ENCODE assay signal across 8 mouse cellular contexts in the genomic region with DNA sequence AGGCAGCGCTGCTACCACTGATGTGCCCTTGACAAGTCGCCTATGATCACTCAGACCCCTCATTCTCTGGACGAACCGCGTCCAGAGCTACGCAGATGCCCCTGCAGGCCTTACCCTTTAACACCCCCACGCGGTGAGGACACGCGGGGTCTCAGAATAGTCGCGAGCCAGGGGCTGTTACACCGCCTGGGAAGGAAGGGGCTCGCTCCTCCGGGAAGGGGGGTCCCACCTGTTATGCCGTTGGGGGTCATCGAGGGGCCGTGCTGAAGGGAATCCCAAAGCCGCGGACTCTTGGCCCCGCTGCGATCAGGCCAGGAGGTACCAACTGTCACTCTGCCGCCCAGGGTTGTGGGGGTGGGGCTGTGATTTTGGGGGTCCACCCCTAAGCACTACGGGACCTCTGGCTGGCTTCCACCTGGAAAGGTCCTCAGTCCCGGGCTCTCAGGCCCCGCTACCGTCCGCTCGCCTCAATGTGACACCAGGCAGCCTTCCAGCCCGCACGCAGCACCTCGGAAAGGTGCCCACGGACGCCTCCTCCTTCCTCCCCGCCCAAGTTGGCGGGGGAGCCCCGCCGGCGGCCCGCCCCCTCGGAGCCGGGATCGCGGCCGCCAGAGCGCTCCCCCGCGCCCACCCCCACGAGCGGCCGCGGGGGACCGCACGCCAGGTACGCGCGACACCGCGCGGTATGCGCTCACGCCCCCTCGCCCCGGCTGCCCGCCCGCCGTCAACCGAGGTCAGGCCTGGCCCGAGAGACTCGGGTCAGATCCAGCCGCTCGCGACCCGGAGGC. TPM values are rescaled to one million over a fixed set of nuclear protein-coding genes. Genes with fewer than 3 reads are reported as not detected.
DNase-seq lines count a peak whose midpoint lies in the region; ATAC-seq and TF ChIP-seq lines count a peak whose summit lies in the region.

No protein-coding gene starts in this region.

- peak overlapping the region; percentile 63 for H3K27ac ChIP-seq in MEL (ENCODE audit: control insufficient read depth, low read depth, low read length)
- H3K27ac ChIP-seq in bone marrow macrophage, adult 2 months (ENCODE audit: insufficient read depth, low read depth, low read length), result peak overlapping the region; percentile 43
- peak overlapping the region; percentile 82; the same call in 1 of the 2 replicates for H3K27ac ChIP-seq in forebrain, embryonic 11.5 days (ENCODE audit: low read depth, low read length)
- H3K27ac ChIP-seq in olfactory bulb, adult 2 months (ENCODE audit: insufficient read depth, low read depth, low read length), result peak overlapping the region; percentile 41; the same call in 1 of the 2 replicates

- TF ChIP-seq RAD21 in MEL (IDR thresholded peaks at IDR 0.05; ENCODE audit: low read depth, low read length), result no peak

- peaks cover 9 to 40% of the 10 kb centered on the region in 2 experiments for H3K4me1 ChIP-seq in MEL (ENCODE audit: control insufficient read depth in 1 of 2, insufficient read depth in 2 of 2, low read length in 2 of 2)
- H3K4me1 ChIP-seq in bone marrow macrophage, adult 2 months (ENCODE audit: control insufficient read depth, insufficient read depth, low read length), result peaks cover 30% of the 10 kb centered on the region
- H3K4me1 ChIP-seq in forebrain, embryonic 11.5 days (replicated peaks; ENCODE audit: control insufficient read depth, insufficient read depth, low read length), result 0 out of 2 replicates have a peak, but pooled peaks cover 7% of the 10 kb centered on the region
- peaks cover 9% of the 10 kb centered on the region for H3K4me1 ChIP-seq in lung, adult 2 months (ENCODE audit: control insufficient read depth, insufficient read depth, low read length)
- H3K4me1 ChIP-seq in olfactory bulb, adult 2 months (ENCODE audit: control insufficient read depth, insufficient read depth, low read length), result peaks cover 16% of the 10 kb centered on the region

- no peaks in the 10 kb centered on the region for H3K9me3 ChIP-seq in MEL (replicated peaks; ENCODE audit: insufficient read depth, low read length)
- no peaks in the 10 kb centered on the region; the same call in 1 of the 2 replicates for H3K9me3 ChIP-seq in forebrain, embryonic 11.5 days (ENCODE audit: control insufficient read depth, low read length)

- peak overlapping the region; percentile 94 for H3K4me2 ChIP-seq in forebrain, embryonic 11.5 days (ENCODE audit: low read depth, low read length, severe bottlenecking)

- TF ChIP-seq CTCF in MEL (IDR thresholded peaks at IDR 0.05 in 2 of 3, conservative IDR thresholded peaks at IDR 0.05 in 1 of 3; ENCODE audit: control insufficient read depth in 1 of 3, insufficient read depth in 1 of 3, low read depth in 2 of 3, low read length in 3 of 3, poor library complexity in 1 of 3, severe bottlenecking in 1 of 3), result no peak
- no peak for TF ChIP-seq CTCF in bone marrow macrophage, adult 2 months (IDR thresholded peaks at IDR 0.05; ENCODE audit: low read depth, low read length)
- TF ChIP-seq CTCF in lung, adult 2 months (IDR thresholded peaks at IDR 0.05; ENCODE audit: insufficient read depth, low read length), result no peak
- TF ChIP-seq CTCF in olfactory bulb, adult 2 months (IDR thresholded peaks at IDR 0.05; ENCODE audit: insufficient read depth, low read depth, low read length), result no peak

- H3K27me3 ChIP-seq in MEL (ENCODE audit: control insufficient read depth in 1 of 2, insufficient read depth in 2 of 2, low read length in 2 of 2), result no peaks in the 10 kb centered on the region
- peaks cover 2% of the 10 kb centered on the region; the same call in 1 of the 2 replicates for H3K27me3 ChIP-seq in forebrain, embryonic 11.5 days (ENCODE audit: control insufficient read depth, insufficient read depth, low read length)

- H3K9ac ChIP-seq in MEL (ENCODE audit: control insufficient read depth, low read depth, low read length, poor library complexity, severe bottlenecking), result peak overlapping the region; percentile 96
- H3K9ac ChIP-seq in forebrain, embryonic 11.5 days (ENCODE audit: low read length), result peak overlapping the region; percentile 89

- H3K36me3 ChIP-seq in MEL (ENCODE audit: control insufficient read depth in 1 of 2, insufficient read depth in 2 of 2, low read length in 2 of 2), result peaks cover 0 to 32% of the 10 kb centered on the region in 2 experiments; a peak in 2 of 4 replicates
- H3K36me3 ChIP-seq in forebrain, embryonic 11.5 days (ENCODE audit: control insufficient read depth, insufficient read depth, low read length), result no peaks in the 10 kb centered on the region

- no peak for TF ChIP-seq EP300 in MEL (IDR thresholded peaks at IDR 0.05; ENCODE audit: low read depth in 1 of 2, low read length in 2 of 2)

- under 1% methylated on average over 68 of the region's 74 CpGs for WGBS in forebrain, embryonic 11.5 days
- WGBS in lung, adult 2 months, result 1% methylated on average over 74 of the region's 74 CpGs
- WGBS in olfactory bulb, adult 2 months, result under 1% methylated on average over 74 of the region's 74 CpGs

- intact Hi-C loops in heart, postnatal 10 days (cut with DNase I), result loop anchor here (2.0 to 5.0 kb wide), 6 partner anchors 41 to 415 kb away; a partner anchor contains a TSS

- H3K79me2 ChIP-seq in MEL (ENCODE audit: control insufficient read depth, insufficient read depth, low read length, poor library complexity), result peaks cover 43% of the 10 kb centered on the region

- DNase-seq in MEL (ENCODE audit: low read depth, low spot score), result peak; percentile 45
- DNase-seq in forebrain, embryonic 11.5 days (ENCODE audit: low spot score), result peak; percentile 73
- DNase-seq in heart, postnatal 10 days, result peak; percentile 67 to 76
- DNase-seq in kidney, postnatal 25 days, result peak; percentile 64 to 79
- DNase-seq in lung, adult 2 months, result peak; percentile 51
- DNase-seq in urinary bladder, postnatal 25 days (ENCODE audit: low spot score), result peak; percentile 34

- peak; percentile 31 for ATAC-seq in forebrain, embryonic 11.5 days (replicated peaks; ENCODE audit: low FRiP score)

- TF ChIP-seq POLR2A in MEL (IDR thresholded peaks at IDR 0.05; ENCODE audit: control insufficient read depth in 1 of 2, insufficient read depth in 1 of 2, low read depth in 1 of 2, low read length in 2 of 2, poor library complexity in 1 of 2), result no peak
- no peak for TF ChIP-seq POLR2A in bone marrow macrophage, adult 2 months (IDR thresholded peaks at IDR 0.05; ENCODE audit: borderline replicate concordance, low read depth, low read length)
- no peak for TF ChIP-seq POLR2A in lung, adult 2 months (IDR thresholded peaks at IDR 0.05; ENCODE audit: borderline replicate concordance, extremely low read depth, low read depth, low read length)
- TF ChIP-seq POLR2A in olfactory bulb, adult 2 months (IDR thresholded peaks at IDR 0.05; ENCODE audit: insufficient read depth, low read depth, low read length), result no peak

- H3K4me3 ChIP-seq in MEL (ENCODE audit: control insufficient read depth in 1 of 2, insufficient read depth in 1 of 2, low read depth in 2 of 2, low read length in 2 of 2), result peak overlapping the region; percentile 79 to 91
- H3K4me3 ChIP-seq in bone marrow macrophage, adult 2 months (ENCODE audit: insufficient read depth, low read length), result peak overlapping the region; percentile 79
- peak overlapping the region; percentile 70 for H3K4me3 ChIP-seq in forebrain, embryonic 11.5 days (ENCODE audit: low read depth, low read length)
- peak overlapping the region; percentile 97 for H3K4me3 ChIP-seq in lung, adult 2 months (replicated peaks; ENCODE audit: extremely low read depth, low read depth, low read length)
- peak overlapping the region; percentile 78 for H3K4me3 ChIP-seq in olfactory bulb, adult 2 months (ENCODE audit: insufficient read depth, low read depth, low read length)

TF ChIP-seq in MEL, 35 proteins besides CTCF, POLR2A, EP300 and RAD21:
- TF ChIP-seq TCF12 (IDR thresholded peaks at IDR 0.05; ENCODE audit: low read depth, low read length), result 0 out of 2 replicates have a peak, but pooled peaks have one; percentile 7
- no peak for TF ChIP-seq NRF1 (IDR thresholded peaks at IDR 0.05; ENCODE audit: insufficient read depth, low read depth, low read length, poor library complexity, severe bottlenecking)
- TF ChIP-seq SMC3 (IDR thresholded peaks at IDR 0.05; ENCODE audit: low read depth, low read length), result no peak
- no peak for TF ChIP-seq GABPA (IDR thresholded peaks at IDR 0.05; ENCODE audit: low read depth, low read length)
- no peak for TF ChIP-seq MYB (IDR thresholded peaks at IDR 0.05; ENCODE audit: low read depth, low read length)
- no peak for TF ChIP-seq ETS1 (IDR thresholded peaks at IDR 0.05; ENCODE audit: low read depth, low read length)
- TF ChIP-seq MXI1 (IDR thresholded peaks at IDR 0.05; ENCODE audit: low read depth, low read length), result peak; percentile 15; the same call in 1 of the 2 replicates
- TF ChIP-seq MAZ (IDR thresholded peaks at IDR 0.05; ENCODE audit: low read depth, low read length), result no peak
- TF ChIP-seq TAL1 (IDR thresholded peaks at IDR 0.05; ENCODE audit: low read length), result no peak
- no peak for TF ChIP-seq USF1 (IDR thresholded peaks at IDR 0.05; ENCODE audit: low read depth, low read length)
- TF ChIP-seq E2F4 (IDR thresholded peaks at IDR 0.05; ENCODE audit: borderline replicate concordance, low read depth, low read length), result no peak
- TF ChIP-seq ELF1 (IDR thresholded peaks at IDR 0.05; ENCODE audit: low read depth, low read length), result no peak
- no peak for TF ChIP-seq GATA1 (IDR thresholded peaks at IDR 0.05; ENCODE audit: low read depth, low read length)
- no peak; the same call in 1 of the 2 replicates for TF ChIP-seq SIN3A (IDR thresholded peaks at IDR 0.05; ENCODE audit: low read length)

RNA-seq across cellular contexts. Expression of a gene that starts 1.9 kb away (rescaled TPM):
- total RNA-seq in MEL (2012; rRNA removed), result 16.3 and 16.9 TPM in 2 replicates
- polyA plus RNA-seq in MEL (2012; ENCODE audit: insufficient read depth in 1 of 2, insufficient read length in 2 of 2, low read depth in 1 of 2, low replicate concordance in 2 of 2, missing spikeins in 1 of 2), result 10 to 100 TPM in 1 of 2 experiments, not detected in 1; 18.5 TPM
- polyA plus RNA-seq in bone marrow macrophage, adult 2 months (2012; ENCODE audit: insufficient read depth, insufficient read length, missing spikeins), result 27.9 and 42.1 TPM in 2 replicates
- polyA plus RNA-seq in forebrain, embryonic 11.5 days (2014; fragmentation: Nextera tagmentation; extraction: Ambion mirVana), result 14.8 and 17.8 TPM in 2 replicates
- 10 to 100 TPM; 54.1 to 67.2 TPM for total RNA-seq in heart, postnatal 10 days (2021)
- 44.2 and 53.7 TPM in 2 replicates for polyA plus RNA-seq in lung, adult 2 months (2012; rRNA removed)
- not detected in 2 replicates for polyA plus RNA-seq in olfactory bulb, adult 2 months (2012; ENCODE audit: insufficient read depth, insufficient read length, low replicate concordance, missing spikeins)

Comparison
In these comparisons a context has a peak if more than half of its experiments do, and no peak if none do; other contexts are left out.
1. Peak in every context shown above with its lines: DNase-seq, ATAC-seq, H3K4me3 ChIP-seq and H3K27ac ChIP-seq.